Mouse (Mus musculus): Measurements from ENCODE around the gene Xrn2. TPM values are rescaled to one million over a fixed set of nuclear protein-coding genes. Genes with fewer than 3 reads are reported as not detected.

The Xrn2 gene
- polyA plus RNA-seq, 1 experiment from 2014 or later = 112 TPM

DNA sequence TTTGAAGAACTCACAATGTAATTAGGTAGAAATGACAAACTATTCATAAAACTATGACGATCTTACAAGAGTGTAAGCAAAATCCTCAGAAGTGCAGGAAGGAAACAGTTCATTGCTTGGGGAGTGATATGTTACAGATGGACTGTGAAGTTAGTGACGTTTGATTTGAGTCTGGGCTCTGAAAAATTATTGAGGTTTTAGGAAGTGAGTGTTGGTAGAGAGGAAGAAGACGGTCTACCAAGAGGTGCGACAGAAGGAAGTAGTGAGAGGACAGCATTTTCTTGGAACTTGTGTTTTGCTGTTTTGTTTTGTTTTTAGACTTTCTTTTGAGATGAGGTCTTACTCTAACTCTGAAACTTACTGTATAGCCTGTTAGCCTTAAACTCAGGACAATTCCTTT, 10.8 kb downstream of the Xrn2 start:
- H3K4me2 ChIP-seq (ENCODE audit: low read depth, severe bottlenecking) = no peak overlapping the region
- H3K27ac ChIP-seq (replicated peaks; ENCODE audit: low read depth, low read length) = no peak overlapping the region
- 88% methylated on average over 4 of the region's 4 CpGs for WGBS
- DNase-seq (ENCODE audit: low spot score) (no peak), ATAC-seq (ENCODE audit: insufficient number of reproducible peaks, low FRiP score, low TSS enrichment, low read depth) (no peak)
- H3K4me1 ChIP-seq (ENCODE audit: control insufficient read depth, insufficient read depth, low read length) = no peaks in the 10 kb centered on the region
- H3K36me3 ChIP-seq (ENCODE audit: control insufficient read depth, insufficient read depth, low read length) = no peaks in the 10 kb centered on the region; the same call in 1 of the 2 replicates
- H3K27me3 ChIP-seq (ENCODE audit: control insufficient read depth, insufficient read depth, low read length) = no peaks in the 10 kb centered on the region
- no peak overlapping the region for H3K9ac ChIP-seq (ENCODE audit: low read length)
- H3K9me3 ChIP-seq (ENCODE audit: control insufficient read depth, low read length) = no peaks in the 10 kb centered on the region
- H3K4me3 ChIP-seq (ENCODE audit: low read depth, low read length) = no peak overlapping the region

DNA sequence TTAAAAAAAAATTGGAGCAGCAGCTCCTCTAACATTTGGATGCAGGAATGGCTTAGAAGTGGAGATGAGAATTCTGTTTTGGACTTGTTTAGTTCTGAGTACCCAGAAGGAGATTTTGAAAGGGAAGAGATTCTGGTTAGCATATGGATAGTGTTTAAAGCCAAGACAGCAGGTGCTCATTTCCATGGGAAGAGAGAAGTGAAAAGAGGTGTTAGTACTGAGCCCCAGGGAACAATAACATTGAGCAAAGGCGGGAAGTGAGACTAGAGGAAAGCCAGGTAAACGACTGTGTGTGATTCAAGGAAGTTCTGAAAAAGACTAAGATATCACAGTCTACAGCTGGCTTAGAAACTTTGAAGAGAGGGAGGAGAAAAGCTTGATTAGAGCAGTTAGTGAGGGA, 20.3 kb downstream of the Xrn2 start:
- WGBS = 64% methylated on average over 2 of the region's 2 CpGs
- H3K4me1 ChIP-seq (ENCODE audit: control insufficient read depth, insufficient read depth, low read length) = no peaks in the 10 kb centered on the region
- ATAC-seq (ENCODE audit: insufficient number of reproducible peaks, low FRiP score, low TSS enrichment, low read depth) (no peak), DNase-seq (ENCODE audit: low spot score) (no peak)
- H3K36me3 ChIP-seq (ENCODE audit: control insufficient read depth, insufficient read depth, low read length) = peaks cover 7% of the 10 kb centered on the region; the same call in 1 of the 2 replicates
- H3K9me3 ChIP-seq (ENCODE audit: control insufficient read depth, low read length) = no peaks in the 10 kb centered on the region
- H3K27me3 ChIP-seq (ENCODE audit: control insufficient read depth, insufficient read depth, low read length) = no peaks in the 10 kb centered on the region
- H3K9ac ChIP-seq (ENCODE audit: low read length) = no peak overlapping the region
- no peak overlapping the region for H3K4me2 ChIP-seq (ENCODE audit: low read depth, severe bottlenecking)
- no peak overlapping the region for H3K4me3 ChIP-seq (ENCODE audit: low read depth, low read length)
- no peak overlapping the region for H3K27ac ChIP-seq (replicated peaks; ENCODE audit: low read depth, low read length)

DNA sequence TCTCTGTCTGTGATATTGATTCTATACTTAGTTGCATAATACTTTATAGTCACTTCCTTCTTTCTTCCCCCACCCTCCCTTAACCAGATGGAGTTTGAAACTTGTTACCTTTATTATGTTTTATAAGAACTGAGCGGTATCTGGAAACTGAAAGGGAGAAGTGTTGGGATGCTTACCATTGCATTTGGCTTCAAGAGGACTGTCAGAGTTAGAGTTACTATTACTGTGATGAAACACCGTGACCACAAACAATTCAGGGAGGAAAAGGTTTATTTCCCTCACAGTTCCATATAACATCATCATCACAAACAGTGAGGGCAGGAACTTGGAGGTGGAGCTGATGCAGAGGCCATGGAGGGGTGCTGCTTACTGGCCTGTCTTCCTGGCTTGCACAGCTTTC, 23.1 kb downstream of the Xrn2 start:
- Histone ChIP-seq H3K4me3 (ENCODE audit: low read depth, low read length) (no peak overlapping the region), H3K9ac (ENCODE audit: low read length) (no peak overlapping the region), H3K27me3 (ENCODE audit: control insufficient read depth, insufficient read depth, low read length) (no peaks in the 10 kb centered on the region), H3K27ac (replicated peaks; ENCODE audit: low read depth, low read length) (no peak overlapping the region), H3K9me3 (ENCODE audit: control insufficient read depth, low read length) (no peaks in the 10 kb centered on the region), H3K36me3 (ENCODE audit: control insufficient read depth, insufficient read depth, low read length) (peaks cover 7% of the 10 kb centered on the region; the same call in 1 of the 2 replicates), H3K4me1 (ENCODE audit: control insufficient read depth, insufficient read depth, low read length) (no peaks in the 10 kb centered on the region), H3K4me2 (ENCODE audit: low read depth, severe bottlenecking) (no peak overlapping the region)
- 92% methylated on average over 2 of the region's 2 CpGs for WGBS
- no peak for DNase-seq (ENCODE audit: low spot score)
- no peak for ATAC-seq (ENCODE audit: insufficient number of reproducible peaks, low FRiP score, low TSS enrichment, low read depth)

DNA sequence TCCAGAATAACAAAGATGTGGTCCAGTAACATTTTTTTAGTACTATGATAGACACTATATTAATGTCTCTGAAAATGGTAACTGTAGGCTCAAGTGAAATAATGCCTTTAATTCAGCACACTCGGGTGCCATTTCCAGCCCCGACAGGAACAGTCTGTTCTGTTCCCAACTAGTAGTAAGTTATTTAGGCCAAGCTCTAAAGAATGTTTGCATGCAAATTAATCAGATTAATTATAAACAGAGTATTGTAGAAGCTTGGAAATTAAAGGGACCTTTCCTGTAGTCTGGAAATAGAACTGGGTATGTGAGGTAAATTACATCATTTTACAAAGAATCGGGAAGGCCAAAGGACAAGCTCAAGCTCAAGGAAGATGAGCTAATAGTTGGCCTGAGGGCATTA, 34.3 kb downstream of the Xrn2 start:
- H3K36me3 ChIP-seq (ENCODE audit: control insufficient read depth, insufficient read depth, low read length) = no peaks in the 10 kb centered on the region; the same call in 1 of the 2 replicates

DNA sequence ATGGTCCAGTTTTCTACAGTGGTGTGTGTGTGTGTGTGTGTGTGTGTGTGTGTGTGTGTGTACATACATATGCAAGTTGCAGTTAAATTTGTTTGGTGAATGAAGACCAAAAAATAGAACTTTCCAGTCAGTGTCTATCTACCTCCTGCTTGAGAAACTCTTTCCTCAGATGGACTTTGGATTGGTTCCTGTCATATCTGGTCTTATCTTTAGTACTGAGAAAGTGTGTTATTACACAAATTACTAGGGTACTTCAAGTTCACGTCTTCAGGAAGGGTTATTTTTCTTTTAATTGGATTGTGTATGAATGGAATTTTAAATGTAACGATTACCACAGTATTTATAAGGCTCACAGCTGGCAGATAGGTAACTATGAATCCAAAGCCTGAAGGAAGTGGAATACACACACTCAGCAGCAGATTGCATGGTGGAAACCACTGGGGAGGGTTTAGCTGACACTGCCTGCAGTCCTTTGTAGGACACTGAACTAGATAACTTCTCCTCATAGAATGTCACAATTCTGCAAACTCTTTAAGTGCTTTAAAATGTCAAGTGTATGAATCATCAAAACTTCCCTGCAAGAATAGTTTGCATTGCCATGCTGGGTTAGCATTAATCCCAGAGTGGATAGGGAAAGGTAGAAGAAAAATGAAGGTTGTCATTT, 40.6 kb downstream of the Xrn2 start:
- 90% methylated on average over 2 of the region's 2 CpGs for WGBS
- H3K9me3 ChIP-seq (ENCODE audit: control insufficient read depth, low read length) = no peaks in the 10 kb centered on the region
- no peaks in the 10 kb centered on the region for H3K4me1 ChIP-seq (ENCODE audit: control insufficient read depth, insufficient read depth, low read length)
- H3K36me3 ChIP-seq (ENCODE audit: control insufficient read depth, insufficient read depth, low read length) = no peaks in the 10 kb centered on the region; the same call in 1 of the 2 replicates
- H3K27ac ChIP-seq (replicated peaks; ENCODE audit: low read depth, low read length) = no peak overlapping the region
- no peak overlapping the region for H3K4me3 ChIP-seq (ENCODE audit: low read depth, low read length)
- DNase-seq (ENCODE audit: low spot score) (no peak), ATAC-seq (ENCODE audit: insufficient number of reproducible peaks, low FRiP score, low TSS enrichment, low read depth) (no peak)
- no peak overlapping the region for H3K9ac ChIP-seq (ENCODE audit: low read length)
- H3K27me3 ChIP-seq (ENCODE audit: control insufficient read depth, insufficient read depth, low read length) = no peaks in the 10 kb centered on the region
- H3K4me2 ChIP-seq (ENCODE audit: low read depth, severe bottlenecking) = no peak overlapping the region

More for the DNA sequence above, 34.3 kb downstream of the Xrn2 start:
- no peak overlapping the region for H3K27ac ChIP-seq (replicated peaks; ENCODE audit: low read depth, low read length)
- H3K9me3 ChIP-seq (ENCODE audit: control insufficient read depth, low read length) = no peaks in the 10 kb centered on the region
- no peak for DNase-seq (ENCODE audit: low spot score)
- ATAC-seq (ENCODE audit: insufficient number of reproducible peaks, low FRiP score, low TSS enrichment, low read depth) = no peak
- H3K9ac ChIP-seq (ENCODE audit: low read length) = no peak overlapping the region
- no peaks in the 10 kb centered on the region for H3K27me3 ChIP-seq (ENCODE audit: control insufficient read depth, insufficient read depth, low read length)
- H3K4me2 ChIP-seq (ENCODE audit: low read depth, severe bottlenecking) = no peak overlapping the region
- no peak overlapping the region for H3K4me3 ChIP-seq (ENCODE audit: low read depth, low read length)
- WGBS = 92% methylated on average over 3 of the region's 3 CpGs
- H3K4me1 ChIP-seq (ENCODE audit: control insufficient read depth, insufficient read depth, low read length) = no peaks in the 10 kb centered on the region

DNA sequence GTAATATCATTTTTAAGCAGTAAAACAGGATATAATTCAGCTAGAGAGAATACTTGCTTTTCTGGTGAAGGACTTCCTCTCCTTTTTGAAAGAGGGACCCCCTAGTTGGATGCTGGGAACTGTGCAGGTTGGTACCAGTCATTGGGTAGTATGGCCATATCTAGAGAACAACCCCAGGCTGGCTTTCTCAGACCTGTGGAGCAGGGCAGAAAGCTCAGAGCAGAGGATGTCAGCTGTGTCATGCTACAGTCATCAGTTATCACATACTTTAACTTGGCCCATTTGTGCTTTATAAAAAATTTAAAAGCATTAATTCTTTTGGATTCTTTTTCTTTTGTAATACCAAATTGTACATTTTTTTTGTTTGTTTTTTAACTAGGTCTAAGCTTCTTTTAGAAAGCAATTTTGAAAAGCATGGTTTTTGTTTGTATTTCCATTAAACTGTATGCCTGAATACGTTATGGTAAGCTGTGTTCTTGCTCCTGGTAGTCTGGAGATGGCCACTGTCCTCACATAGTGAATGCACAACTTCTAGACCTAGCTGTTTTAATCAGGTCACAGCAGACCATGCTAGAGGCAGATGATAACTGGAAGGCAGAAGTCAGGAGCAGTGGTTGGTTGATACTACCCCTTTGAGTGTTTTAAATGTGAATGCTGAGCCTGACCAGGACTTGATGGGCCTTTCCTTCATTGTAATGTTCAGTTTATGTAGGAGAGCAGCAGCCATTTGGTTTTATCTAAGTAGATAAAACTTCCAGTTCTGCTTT, 54.9 kb downstream of the Xrn2 start:
- Histone ChIP-seq H3K9ac (ENCODE audit: low read length) (no peak overlapping the region), H3K4me2 (ENCODE audit: low read depth, severe bottlenecking) (no peak overlapping the region), H3K36me3 (ENCODE audit: control insufficient read depth, insufficient read depth, low read length) (no peaks in the 10 kb centered on the region), H3K4me1 (ENCODE audit: control insufficient read depth, insufficient read depth, low read length) (no peaks in the 10 kb centered on the region), H3K27me3 (ENCODE audit: control insufficient read depth, insufficient read depth, low read length) (no peaks in the 10 kb centered on the region), H3K9me3 (ENCODE audit: control insufficient read depth, low read length) (no peaks in the 10 kb centered on the region), H3K27ac (replicated peaks; ENCODE audit: low read depth, low read length) (no peak overlapping the region), H3K4me3 (ENCODE audit: low read depth, low read length) (no peak overlapping the region)
- ATAC-seq (ENCODE audit: insufficient number of reproducible peaks, low FRiP score, low TSS enrichment, low read depth) (no peak), DNase-seq (ENCODE audit: low spot score) (no peak)
- WGBS = 87% methylated on average over 1 of the region's 1 CpGs

DNA sequence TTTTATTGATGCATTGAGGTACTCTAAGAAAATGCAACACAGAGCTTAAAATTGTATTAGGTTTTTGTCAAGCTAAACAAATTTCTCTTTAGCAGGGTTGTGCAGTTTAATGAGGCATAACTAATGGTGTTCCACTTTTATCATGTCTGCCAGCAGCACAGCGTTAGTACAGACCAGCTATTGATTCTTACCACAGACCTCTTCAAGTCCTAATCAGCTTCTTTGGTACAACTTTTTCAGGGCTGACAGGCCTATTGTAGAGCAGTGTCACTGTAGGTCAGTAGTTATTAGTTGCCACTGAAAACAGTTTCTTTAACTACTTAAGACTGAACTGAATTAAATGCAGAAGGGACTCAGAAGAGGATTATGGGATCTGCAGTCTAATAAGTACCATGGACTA, 56.3 kb downstream of the Xrn2 start:
- DNase-seq (ENCODE audit: low spot score) (no peak), ATAC-seq (ENCODE audit: insufficient number of reproducible peaks, low FRiP score, low TSS enrichment, low read depth) (no peak)
- 71% methylated on average over 1 of the region's 1 CpGs for WGBS
- H3K4me2 ChIP-seq (ENCODE audit: low read depth, severe bottlenecking) = no peak overlapping the region
- H3K4me1 ChIP-seq (ENCODE audit: control insufficient read depth, insufficient read depth, low read length) = no peaks in the 10 kb centered on the region
- no peaks in the 10 kb centered on the region for H3K36me3 ChIP-seq (ENCODE audit: control insufficient read depth, insufficient read depth, low read length)
- no peak overlapping the region for H3K27ac ChIP-seq (replicated peaks; ENCODE audit: low read depth, low read length)
- H3K4me3 ChIP-seq (ENCODE audit: low read depth, low read length) = no peak overlapping the region
- no peak overlapping the region for H3K9ac ChIP-seq (ENCODE audit: low read length)
- H3K9me3 ChIP-seq (ENCODE audit: control insufficient read depth, low read length) = no peaks in the 10 kb centered on the region
- no peaks in the 10 kb centered on the region for H3K27me3 ChIP-seq (ENCODE audit: control insufficient read depth, insufficient read depth, low read length)

DNA sequence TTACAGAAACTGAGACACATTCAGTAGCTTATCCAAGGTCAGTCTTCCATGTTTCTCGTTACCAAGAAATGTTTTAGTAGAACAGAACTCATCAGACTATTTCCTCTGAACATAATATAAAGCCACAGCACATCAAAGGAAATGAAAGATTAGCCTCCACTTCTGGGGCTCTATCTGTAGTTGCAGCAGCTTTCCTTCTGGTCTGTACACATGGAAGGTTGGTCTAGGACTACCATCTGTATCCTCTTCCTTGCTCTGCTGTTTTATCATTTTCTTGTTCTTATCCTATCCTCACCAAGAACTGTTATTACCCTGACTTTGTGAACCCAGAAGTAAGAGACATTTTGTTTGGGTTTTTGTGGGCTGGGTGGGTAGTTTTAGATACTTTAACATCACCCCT, 57.5 kb downstream of the Xrn2 start:
- ATAC-seq (ENCODE audit: insufficient number of reproducible peaks, low FRiP score, low TSS enrichment, low read depth) (no peak), DNase-seq (ENCODE audit: low spot score) (no peak)
- H3K36me3 ChIP-seq (ENCODE audit: control insufficient read depth, insufficient read depth, low read length) = no peaks in the 10 kb centered on the region; the same call in 1 of the 2 replicates
- no peaks in the 10 kb centered on the region for H3K9me3 ChIP-seq (ENCODE audit: control insufficient read depth, low read length)
- no peak overlapping the region for H3K27ac ChIP-seq (replicated peaks; ENCODE audit: low read depth, low read length)
- no peak overlapping the region for H3K9ac ChIP-seq (ENCODE audit: low read length)
- no peaks in the 10 kb centered on the region for H3K27me3 ChIP-seq (ENCODE audit: control insufficient read depth, insufficient read depth, low read length)
- 92% methylated on average over 1 of the region's 1 CpGs for WGBS
- H3K4me1 ChIP-seq (ENCODE audit: control insufficient read depth, insufficient read depth, low read length) = no peaks in the 10 kb centered on the region
- H3K4me3 ChIP-seq (ENCODE audit: low read depth, low read length) = no peak overlapping the region
- no peak overlapping the region for H3K4me2 ChIP-seq (ENCODE audit: low read depth, severe bottlenecking)

Measured in limb, embryonic 11.5 days (tissue).